Mouse (Mus musculus) liver, adult 2 months (tissue): Measurements from ENCODE around the gene Casz1.

Experiments
- CTCF ChIP-seq: fragments of 200-500 bp; IDR thresholded peaks from 2 replicates; pipeline ENCODE4 v1.5.1; 2011; ENCODE audit warnings: low read depth, low read length, control low read depth
- POLR2A ChIP-seq: fragments of 200-500 bp; IDR thresholded peaks from 2 replicates; pipeline ENCODE4 v1.6.1; 2011; ENCODE audit warnings: low read length, control low read depth; ENCODE audit not compliant: insufficient read depth; ENCODE audit errors: extremely low read depth

- no peak for TF ChIP-seq CTCF
- no peak for TF ChIP-seq POLR2A
Measured at GRCm38 (mm10) chr4:148844921-148845320, 40.7 kb downstream of the Casz1 start.
